Mouse (Mus musculus) embryo, embryonic 9.5 days (tissue): ENCODE results near the gene Ttyh1.
A peak's percentile ranks its signal among the peaks of the same experiment; 100 is the strongest.
"Not testable (repeated sequence)": the region's sequence is repeated elsewhere in the genome, so short reads cannot be mapped to it uniquely, and the experiment has no call there.

Experiments
- DNase-seq: peaks from one replicate; pipeline ENCODE4 v3.0.0-alpha.2; 2017; ENCODE audit errors: extremely low spot score

Ttyh1 gene

DNA sequence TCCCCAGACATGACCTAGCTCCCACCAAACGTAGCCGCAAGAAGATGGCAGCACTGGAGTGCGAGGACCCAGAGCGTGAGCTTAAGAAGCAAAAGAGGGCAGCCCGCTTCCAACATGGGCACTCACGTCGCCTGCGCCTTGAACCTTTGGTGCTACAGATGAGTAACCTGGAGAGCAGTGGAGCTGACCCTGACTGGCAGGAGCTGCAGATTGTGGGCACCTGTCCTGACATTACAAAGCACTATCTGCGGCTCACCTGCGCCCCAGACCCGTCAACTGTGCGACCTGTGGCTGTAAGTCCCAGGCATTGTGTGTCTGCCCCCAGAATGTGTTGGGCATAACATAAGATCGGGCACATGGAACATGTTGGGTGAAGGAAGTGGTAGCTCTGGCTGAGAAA lies 24.8 kb downstream of the Ttyh1 start:
- DNase-seq: no peak

DNA sequence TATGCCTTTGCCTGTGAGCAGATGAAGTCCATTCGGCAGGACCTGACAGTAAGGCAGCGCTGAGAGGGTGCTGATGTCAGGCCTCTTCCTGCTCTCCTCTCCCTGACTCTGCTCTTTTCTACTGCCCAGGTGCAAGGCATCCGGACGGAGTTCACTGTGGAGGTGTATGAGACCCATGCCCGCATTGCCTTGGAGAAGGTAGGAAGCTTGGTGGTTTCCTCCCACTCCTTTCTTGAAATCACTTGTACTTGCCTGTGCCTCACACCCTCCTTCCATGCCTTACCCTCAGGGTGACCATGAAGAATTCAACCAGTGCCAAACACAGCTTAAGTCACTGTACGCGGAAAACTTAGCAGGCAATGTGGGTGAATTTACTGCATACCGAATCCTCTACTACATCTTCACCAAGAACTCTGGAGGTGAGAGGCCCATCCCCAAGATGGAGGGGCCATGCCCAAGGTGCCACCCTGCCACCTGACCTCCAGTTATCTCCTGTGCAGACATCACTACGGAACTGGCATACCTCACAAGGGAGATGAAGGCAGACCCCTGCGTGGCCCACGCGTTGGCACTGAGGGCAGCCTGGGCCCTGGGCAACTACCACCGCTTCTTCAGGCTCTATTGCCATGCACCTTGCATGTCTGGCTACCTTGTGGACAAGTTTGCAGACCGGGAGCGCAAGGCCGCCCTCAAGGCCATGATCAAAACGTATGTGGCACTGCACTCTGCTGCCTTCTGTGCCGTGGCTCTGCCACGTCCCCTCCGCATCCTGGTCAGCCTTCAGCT lies 25.8 kb downstream of the Ttyh1 start:
- DNase-seq: no peak

DNA sequence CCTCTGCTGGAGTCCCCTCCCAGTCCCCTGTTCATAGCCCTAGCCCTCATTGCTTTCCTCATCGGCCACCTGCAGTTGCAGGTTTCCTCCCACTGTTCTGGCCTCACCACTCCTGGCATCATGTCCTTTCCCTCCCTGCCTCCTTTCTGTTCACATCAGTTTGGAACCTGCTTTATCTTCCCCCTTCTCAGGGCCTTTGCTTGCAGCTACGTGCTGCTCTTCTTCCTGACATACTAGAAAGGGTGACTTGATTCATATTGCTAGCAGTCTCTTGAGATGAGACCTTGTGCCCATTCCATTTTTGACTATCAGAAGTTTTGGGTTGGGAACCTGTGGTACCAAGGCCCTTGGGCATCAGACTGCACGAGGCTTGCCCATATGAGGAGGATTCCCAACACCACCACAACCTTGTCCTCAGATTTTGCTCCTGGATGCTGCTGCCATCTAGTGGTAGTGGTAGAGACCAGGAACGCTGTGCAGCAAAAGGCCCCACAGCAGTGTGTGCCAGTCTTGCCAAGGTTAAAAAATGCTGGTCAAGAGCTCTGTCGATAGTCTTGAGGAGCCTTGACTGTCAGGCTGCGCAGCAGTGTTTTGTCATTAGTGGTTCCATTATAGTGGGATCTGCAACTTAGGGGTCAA lies 26.5 kb downstream of the Ttyh1 start:
- DNase-seq: no peak

DNA sequence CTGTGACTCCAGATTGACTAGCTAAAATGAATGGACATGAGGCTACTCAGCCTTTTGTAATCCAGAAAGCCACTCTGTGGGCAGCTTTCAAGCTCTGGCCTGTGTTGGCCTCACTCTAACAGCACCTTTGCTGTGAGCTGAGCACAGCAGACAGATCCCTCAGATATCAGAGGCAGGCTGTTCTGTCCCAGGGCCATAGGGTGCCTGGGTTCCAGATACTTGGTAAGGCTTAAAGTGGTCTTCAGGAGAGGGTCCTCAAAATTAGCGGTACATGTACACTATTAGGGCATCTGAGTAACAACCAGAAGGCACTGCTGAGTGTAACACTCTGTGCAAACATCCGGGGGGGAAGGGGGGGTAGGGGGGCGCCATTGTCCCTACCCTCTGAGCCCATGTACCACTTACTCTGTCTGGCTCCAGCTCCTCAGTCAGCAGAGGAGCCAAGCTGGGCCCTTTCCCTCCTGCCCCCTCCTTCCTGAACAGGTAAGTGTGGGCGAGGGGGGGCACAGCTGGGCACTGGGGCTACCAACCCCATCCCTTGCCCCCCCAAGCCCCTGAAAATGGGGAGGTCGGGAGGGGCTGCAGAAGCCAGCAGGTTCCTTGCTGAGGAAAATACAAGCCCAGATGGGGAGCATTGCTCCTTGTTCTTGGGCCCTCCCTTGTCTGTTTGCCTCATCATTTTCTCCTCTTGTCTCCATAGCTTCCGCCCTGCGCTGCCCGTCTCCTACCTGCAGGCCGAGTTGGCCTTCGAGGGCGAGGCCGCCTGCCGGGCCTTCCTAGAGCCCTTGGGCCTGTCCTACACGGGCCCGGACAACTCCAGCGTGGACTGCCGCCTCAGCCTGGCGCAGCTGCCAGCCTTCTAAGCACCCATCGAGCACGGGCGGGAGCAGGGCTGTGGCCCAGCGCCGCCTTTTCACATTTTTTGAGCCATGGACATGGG lies 27.3 kb downstream of the Ttyh1 start:
- DNase-seq: no peak

DNA sequence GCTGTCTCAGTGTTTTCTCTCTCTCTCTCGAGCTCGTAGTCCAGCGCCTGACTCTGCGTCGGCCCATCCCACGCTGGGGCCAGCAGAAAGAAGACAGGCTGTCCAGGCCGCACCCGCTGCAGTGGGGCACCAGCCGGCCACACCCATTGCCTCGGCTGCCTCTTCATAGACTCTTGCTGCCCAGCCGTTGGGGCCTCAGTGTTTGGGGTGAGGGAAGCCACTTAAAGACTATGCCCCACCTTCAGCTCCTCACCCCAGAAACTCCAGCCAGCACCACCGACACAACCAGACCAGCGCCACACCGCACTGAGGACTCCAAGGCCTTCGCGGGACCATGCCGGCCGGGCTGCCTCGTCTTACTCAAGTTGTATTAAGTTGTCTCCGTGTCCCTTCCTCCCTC lies 28.2 kb downstream of the Ttyh1 start:
- no peak for DNase-seq

DNA sequence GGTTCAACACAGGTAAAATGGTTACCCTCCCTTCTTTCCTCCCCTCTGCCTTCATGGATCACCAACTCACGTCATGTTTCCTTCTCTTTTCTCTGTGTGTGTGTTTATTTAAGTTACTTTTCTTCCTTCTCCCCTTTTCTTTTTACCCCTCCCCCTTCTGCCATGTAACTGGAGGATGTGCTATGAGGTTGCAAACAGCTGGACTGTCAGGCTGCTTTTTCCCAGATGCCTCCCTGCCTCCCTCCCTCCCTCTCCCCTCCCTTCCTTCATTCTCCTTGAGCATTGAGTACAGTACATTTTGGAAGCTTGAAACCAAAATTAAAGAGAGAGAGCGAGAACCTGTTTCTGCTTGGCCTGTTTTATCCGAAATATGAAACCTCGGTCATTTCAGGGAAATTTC lies 28.6 kb downstream of the Ttyh1 start:
- no peak for DNase-seq

DNA sequence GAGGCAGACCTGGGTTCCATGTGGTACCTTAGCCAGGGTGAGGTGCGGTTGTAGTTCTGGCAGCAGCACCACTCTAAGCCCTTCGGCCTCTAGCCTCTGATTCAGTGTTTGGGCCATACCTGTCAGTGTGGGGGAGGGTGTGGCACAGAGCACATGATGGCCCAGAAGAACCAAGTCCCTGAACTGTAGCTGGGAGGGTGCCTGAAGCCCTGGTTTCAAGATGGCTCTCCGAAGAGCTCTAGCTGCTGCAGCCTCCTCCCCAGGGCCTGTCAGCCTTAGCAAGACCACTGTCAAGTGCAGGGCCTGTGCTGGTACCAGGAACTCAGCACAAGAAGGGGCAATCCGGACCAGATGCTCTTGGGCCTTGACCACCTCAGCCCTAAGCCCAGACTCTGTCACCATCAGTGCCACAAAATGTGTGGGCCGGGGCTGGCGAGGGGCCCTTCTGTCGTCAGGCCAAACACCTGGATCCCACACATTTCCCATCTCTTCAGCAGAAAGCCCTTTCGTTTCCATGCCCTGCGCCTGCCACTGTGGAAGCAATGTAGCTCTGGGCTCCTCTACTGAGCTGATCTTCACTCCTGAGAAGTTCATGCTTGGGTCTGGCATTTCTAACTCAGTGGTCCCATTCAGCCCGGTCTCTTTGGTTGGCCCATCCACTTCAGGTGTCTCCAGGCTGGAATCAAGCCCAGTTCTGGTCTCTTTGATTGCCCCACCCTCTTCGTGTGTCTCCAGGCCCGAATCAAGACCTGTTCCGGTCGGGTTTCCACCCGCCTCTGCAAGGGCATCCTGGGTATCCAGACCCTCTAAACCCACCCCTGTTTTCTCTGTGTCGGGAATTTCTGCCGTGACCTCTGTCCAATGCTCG lies 29.4 kb downstream of the Ttyh1 start:
- no peak for DNase-seq

DNA sequence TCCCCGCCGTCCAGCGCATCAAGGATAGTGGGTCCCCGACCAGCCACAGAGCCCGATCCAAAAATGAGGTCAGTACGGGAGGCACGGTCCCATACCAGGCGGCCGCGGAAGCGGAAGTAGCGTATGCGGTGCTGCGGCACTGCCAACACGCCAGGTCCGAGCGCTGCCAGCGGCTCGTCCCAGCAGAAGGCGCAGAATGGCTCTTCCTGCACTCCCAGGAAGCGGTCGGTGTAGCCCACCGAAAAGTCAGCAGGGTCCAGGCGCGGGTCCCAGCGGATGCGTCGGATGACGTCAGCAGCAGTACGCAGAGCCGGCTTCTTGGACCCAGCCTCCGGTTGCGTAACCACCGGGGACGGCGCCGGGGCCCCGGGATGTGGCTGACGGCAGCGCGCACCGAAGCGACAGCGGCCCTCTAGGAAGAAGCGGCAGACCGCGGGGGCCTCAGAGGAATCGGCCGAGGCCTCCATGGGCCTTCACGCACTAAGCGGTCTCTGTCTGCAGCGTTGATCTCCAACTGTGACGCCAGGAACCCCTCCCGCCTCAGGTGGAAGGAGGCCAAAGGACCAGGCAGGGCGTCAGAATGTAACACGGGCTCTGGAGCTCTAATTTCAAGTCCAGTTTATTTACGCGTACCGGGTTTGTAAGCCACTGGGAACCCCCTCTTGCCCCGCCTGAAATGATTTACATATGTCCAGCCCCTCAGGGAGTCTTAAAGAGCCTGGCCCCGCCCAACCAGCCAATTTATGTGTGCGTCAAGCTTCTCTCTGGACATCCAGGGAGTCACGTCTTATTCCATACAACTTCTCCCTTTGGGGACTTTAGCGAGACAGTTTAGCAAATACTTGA lies 30.2 kb downstream of the Ttyh1 start:
- peak; percentile 70 for DNase-seq

DNA sequence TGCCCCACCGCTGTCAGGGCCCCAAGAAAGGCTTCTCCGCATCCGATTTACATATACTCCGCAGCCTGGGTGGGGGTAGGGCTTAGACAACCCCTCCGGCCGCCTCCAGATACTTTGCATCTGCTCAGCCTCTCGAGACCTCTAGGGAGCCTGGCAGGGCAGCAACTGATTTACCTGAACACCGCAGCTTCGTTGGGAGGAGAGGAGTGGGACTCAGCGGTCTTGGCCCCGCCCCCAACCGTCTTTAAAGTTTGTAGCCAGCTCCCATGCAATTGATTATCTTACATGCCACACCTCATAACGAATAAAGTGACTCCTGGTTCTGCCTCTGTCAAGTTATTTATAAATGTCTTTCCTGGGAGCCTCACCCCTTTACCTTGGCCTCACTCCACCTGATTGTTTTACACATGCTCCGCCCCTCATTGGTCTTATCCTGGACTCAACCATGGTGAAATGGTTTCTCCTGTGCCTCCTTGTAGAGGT lies 30.9 kb downstream of the Ttyh1 start, which contains the start of gene Leng9:
TSS of gene Leng9 (minus strand) at position 316 of the 483 bp plus-strand sequence.
- no peak for DNase-seq

DNA sequence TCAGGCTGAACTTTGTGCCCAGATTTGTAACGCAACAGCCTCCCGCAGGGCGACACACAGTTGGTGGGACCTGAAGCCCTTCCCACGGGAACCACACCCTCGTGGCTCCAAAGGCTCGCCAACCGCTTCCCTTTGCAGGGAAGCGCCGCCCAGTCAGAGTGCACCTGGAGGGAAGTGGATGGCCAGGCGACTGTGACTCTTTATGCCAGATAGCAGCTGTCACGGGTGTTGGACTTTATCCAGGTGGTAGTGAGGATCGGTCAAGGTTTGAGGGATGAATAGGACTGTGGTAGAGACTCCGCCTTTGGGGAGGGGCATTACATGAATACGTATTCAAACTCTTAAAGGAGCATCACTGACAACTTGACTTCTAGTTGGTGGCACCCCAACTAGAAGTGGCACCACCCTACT lies 31.6 kb downstream of the Ttyh1 start:
- DNase-seq: no peak

DNA sequence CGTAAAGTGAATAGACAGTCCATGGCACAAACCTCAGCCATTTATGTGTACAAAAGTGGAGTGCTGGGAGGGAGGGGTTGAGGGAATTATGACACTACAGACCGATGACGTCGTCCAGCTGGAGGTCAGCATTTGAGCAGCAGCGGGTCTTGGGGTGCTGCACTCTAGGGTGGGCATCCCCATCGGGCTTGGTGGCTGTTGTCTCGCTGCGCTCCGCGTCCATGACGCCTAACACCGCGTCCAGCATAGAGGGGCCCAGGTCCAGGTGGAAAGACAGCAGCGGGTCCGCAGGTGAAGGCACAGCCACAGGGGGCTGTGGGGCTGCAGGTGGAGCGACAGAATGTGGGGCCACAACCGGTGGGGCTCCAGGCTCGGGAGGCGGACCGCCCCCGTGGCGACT lies 32.0 kb downstream of the Ttyh1 start:
- DNase-seq: no peak

DNA sequence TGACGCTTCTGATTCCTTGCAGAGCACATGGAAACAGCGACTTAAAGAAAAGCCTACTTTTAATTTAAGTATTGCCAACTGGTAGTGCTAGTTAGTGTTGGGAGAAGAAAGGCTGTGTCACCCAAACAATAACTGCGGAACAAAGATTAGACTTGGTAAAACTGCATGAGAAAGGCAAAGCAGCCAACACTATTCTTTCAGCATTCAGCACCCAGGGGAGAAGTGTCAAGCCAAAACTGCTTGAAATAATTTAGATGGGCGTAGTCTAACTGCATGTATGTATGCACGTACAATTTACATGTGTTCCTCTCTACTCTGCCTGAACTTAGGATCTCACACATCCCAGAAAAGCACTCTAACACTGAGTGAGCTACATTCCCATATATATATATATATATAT lies 35.1 kb downstream of the Ttyh1 start:
- DNase-seq: no peak

DNA sequence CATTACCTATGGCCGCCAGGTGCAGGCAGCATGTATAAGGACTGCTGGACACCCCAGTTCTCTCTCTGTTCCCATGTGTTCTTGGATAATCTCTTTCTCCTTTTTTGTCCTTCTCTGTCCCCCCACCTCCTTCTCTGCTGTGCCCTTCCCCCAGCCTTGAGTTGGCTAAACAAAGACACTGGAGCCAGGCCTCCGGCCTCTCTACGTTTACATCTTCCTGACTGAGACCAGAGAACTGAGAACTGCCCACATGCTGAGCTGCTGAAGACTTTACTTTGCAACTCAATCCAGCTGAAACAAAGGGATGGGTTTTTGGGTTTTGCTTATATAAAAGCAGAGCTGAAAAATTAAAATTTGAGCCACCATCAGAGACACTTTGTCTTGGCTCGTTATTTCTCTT lies 35.8 kb downstream of the Ttyh1 start:
- DNase-seq: no peak

DNA sequence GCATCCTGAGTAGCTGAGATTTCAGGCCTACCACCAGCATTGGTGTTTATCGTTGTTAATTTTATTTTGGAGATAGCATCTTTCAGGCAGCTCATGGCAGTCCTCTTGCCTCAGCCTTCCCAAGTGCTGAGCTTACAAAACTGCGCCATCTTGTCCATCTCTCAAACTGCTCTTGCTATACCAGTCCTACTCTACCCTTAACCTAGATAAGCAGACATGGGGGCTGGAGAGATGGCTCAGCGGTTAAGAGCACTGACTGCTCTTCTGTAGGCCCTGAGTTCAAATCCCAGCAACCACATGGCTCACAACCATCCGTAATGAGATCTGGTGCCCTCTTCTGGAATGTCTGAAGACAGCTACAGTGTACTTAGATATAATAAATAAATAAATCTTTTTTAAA lies 42.4 kb downstream of the Ttyh1 start:
- not testable (repeated sequence) for DNase-seq

DNA sequence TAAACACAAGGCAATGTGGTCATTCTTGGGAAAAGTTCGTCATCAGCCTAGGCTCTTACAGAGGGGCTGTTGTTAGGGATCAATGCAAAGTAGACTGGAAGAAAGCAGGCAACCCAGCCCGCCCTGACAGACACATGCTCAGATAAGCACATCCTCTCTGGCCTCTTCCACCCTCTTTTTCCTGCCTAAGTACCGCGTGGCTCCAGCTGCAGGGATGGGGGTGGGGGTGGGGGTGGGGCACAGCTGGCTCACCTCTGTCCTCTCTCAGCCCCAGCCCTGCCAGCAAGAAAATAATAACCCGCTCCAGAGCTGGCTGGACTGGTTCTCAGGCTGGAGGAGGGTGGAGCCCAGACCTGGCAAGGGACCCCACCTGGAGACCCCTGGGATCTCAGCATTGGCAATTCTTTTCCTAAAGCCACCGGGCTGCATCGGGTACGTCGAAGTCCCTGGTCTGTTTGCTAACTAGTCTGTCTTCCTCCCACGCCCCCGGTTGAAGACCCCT lies 44.4 kb downstream of the Ttyh1 start:
- DNase-seq: peak; percentile 50

DNA sequence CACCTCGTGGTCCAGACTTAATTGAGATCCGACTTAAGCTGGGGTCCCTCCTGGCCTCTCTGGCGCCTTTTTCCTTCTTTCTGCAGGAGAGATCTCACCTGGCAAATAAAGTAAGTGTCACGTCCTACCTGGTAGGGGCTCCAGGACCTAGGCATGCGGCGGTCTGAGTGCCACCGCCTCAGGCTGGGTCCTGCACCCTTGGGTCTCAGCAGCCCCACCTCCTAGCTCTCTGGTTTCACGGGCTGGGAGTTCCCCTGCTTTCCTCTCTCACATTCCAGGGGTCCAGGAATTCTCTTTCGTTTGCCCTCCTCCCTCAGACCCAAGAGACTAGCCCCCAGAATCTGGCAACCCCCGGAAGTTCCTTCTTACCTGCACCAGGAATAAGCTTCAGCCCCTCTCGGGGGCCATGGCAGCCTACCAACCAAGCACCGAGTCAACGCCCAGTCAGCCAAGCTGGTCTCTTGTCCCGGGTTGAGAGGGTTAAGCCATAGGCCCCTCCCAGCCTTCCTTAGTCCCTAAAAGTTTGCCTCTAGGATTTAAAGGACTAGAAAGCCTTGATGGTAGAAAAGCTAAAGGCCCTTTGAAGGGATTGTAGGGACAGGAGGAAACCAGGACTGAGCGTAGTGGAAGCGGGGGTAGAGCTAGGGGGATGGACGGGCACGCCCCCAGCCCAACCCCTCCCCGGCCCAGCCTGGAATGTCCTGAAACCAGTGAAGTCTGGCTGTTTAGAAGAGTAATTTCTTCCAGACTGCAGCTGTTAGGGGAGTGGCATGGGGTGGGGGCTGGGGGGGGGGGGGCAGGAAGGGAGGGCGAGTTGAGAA lies 45.1 kb downstream of the Ttyh1 start, which contains the start of gene Cdc42ep5:
TSS of gene Cdc42ep5 (minus strand) at position 771 of the 821 bp plus-strand sequence.
- peak; percentile 79 for DNase-seq

DNA sequence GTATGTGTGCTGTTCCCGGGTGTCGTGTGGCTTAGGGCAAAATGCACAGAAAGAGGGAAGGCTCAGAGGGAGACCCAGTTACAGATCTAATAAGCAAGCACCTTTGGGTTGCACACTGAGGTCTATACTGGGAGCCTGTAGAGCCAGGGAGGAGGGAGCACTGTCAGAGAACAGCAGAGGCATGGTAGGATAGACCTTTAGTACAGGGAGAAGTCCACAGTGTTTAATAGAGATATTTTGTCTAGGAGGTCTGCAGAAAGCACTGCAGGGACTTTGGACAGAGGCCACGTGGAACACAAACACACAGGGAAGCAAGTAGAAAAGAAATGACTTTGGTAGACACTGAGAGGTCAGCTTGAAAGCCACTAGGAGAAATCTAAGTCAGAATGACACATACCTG lies 46.1 kb downstream of the Ttyh1 start:
- DNase-seq: no peak

DNA sequence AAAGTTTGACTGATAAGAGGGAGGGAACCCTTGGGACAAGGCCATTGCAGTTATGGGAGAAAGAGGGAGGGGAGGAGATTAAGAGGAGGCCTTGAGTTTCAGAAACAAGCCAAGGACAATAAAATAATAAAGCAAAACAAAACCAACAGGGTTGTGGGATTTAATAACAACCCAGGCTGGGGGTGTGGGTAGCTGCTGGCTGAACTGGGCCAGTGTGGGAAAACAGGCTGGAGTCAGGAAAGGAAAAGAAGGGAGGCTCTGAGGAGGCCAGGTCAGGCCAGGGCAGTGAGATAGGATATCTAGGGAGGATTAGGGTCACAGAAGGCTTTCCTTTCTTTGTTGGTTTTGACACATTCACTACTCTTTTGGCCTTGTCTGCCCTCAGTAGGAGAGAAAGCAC lies 47.9 kb downstream of the Ttyh1 start:
- DNase-seq: no peak
